Mouse (Mus musculus) hindbrain, embryonic 12.5 days (tissue): ENCODE measurements around the gene Rbm6. TPM values are rescaled to one million over a fixed set of nuclear protein-coding genes. Genes with fewer than 3 reads are reported as not detected.

Experiments used
- ATAC-seq: fragments of 200-750 bp; cut with Nextera tagmentation; 2 replicates; pipeline ENCODE4 v1.8.0; 2017; ENCODE audit warnings: moderate TSS enrichment; ENCODE audit not compliant: low FRiP score
- H3K27ac ChIP-seq: fragments of 300-500 bp; sonication (generic); 2 replicates; pipeline ENCODE4 v1.5.1; 2016; ENCODE audit warnings: mild to moderate bottlenecking
- H3K27me3 ChIP-seq: fragments of 300-500 bp; sonication (generic); 2 replicates; pipeline ENCODE4 v1.6.1; 2016; ENCODE audit warnings: mild to moderate bottlenecking
- H3K36me3 ChIP-seq: fragments of 300-500 bp; sonication (generic); 2 replicates; pipeline ENCODE4 v1.6.1; 2016; ENCODE audit warnings: mild to moderate bottlenecking
- H3K4me1 ChIP-seq: fragments of 300-500 bp; sonication (generic); 2 replicates; pipeline ENCODE4 v1.6.1; 2016
- H3K4me2 ChIP-seq: fragments of 300-500 bp; sonication (generic); replicated peaks from 2 replicates; pipeline ENCODE4 v1.6.1; 2016; ENCODE audit warnings: mild to moderate bottlenecking
- H3K4me3 ChIP-seq: fragments of 300-500 bp; sonication (generic); 2 replicates; pipeline ENCODE4 v1.5.1; 2016; ENCODE audit warnings: mild to moderate bottlenecking
- H3K9ac ChIP-seq: fragments of 300-500 bp; sonication (generic); 2 replicates; pipeline ENCODE4 v1.6.1; 2016; ENCODE audit warnings: mild to moderate bottlenecking, moderate library complexity
- H3K9me3 ChIP-seq: fragments of 300-500 bp; sonication (generic); replicated peaks from 2 replicates; pipeline ENCODE4 v1.6.1; 2016; ENCODE audit warnings: mild to moderate bottlenecking
- whole genome bisulfite sequencing: fragments of 180-500 bp; shearing (Covaris S2); methylation state at CpG from one replicate; pipeline ENCODE4 v1.1.7; 2016; 5-methylcytosine and 5-hydroxymethylcytosine counted together
- polyA plus RNA-seq: library from polyadenylated mRNA; unstranded; fragments of >200 nt; fragmentation: Nextera tagmentation; extraction: Ambion mirVana; gene quantifications from 2 replicates; pipeline ENCODE4 v1.2.1, GENCODE M21; 2016

Rbm6 gene
- polyA plus RNA-seq, 1 experiment from 2014 or later = 125 TPM

GRCm38 (mm10) chr9:107904726-107905125 is 31.7 kb upstream of the Rbm6 start:
- Histone ChIP-seq H3K4me1 (peaks cover 38% of the 10 kb centered on the region), H3K36me3 (peaks cover 16% of the 10 kb centered on the region; the same call in 1 of the 2 replicates), H3K9ac (no peak overlapping the region), H3K27ac (no peak overlapping the region), H3K4me2 (no peak overlapping the region), H3K9me3 (no peaks in the 10 kb centered on the region), H3K4me3 (no peak overlapping the region), H3K27me3 (peaks cover 56% of the 10 kb centered on the region)
- 9% methylated on average over 4 of the region's 4 CpGs for WGBS
- ATAC-seq = 0 out of 2 replicates have a peak, but pooled peaks have one; percentile 4

- Histone ChIP-seq H3K36me3 (peaks cover 24% of the 10 kb centered on the region; the same call in 1 of the 2 replicates), H3K4me1 (peaks cover 18% of the 10 kb centered on the region), H3K9ac (0 out of 2 replicates have a peak overlapping the region, but pooled peaks have one; percentile 49), H3K27ac (no peak overlapping the region), H3K4me3 (peak overlapping the region; percentile 29), H3K27me3 (peaks cover 44% of the 10 kb centered on the region), H3K9me3 (no peaks in the 10 kb centered on the region), H3K4me2 (peak overlapping the region; percentile 60)
- no peak for ATAC-seq
- WGBS = 8% methylated on average over 17 of the region's 17 CpGs
These were observed 28.5 kb upstream of the Rbm6 start for GRCm38 (mm10) chr9:107901627-107901914.

GRCm38 (mm10) chr9:107900840-107901626 is 28.0 kb upstream of the Rbm6 start:
- peaks cover 13% of the 10 kb centered on the region for H3K4me1 ChIP-seq
- H3K27ac ChIP-seq = no peak overlapping the region
- H3K9ac ChIP-seq = peak overlapping the region; percentile 49; the same call in 1 of the 2 replicates
- H3K36me3 ChIP-seq = peaks cover 24% of the 10 kb centered on the region; the same call in 1 of the 2 replicates
- H3K4me3 ChIP-seq = peak overlapping the region; percentile 29
- no peaks in the 10 kb centered on the region for H3K9me3 ChIP-seq
- peak overlapping the region; percentile 60 for H3K4me2 ChIP-seq
- WGBS = 4% methylated on average over 44 of the region's 44 CpGs
- peaks cover 40% of the 10 kb centered on the region for H3K27me3 ChIP-seq
- ATAC-seq = peak; percentile 48

GRCm38 (mm10) chr9:107899855-107900254 is 26.8 kb upstream of the Rbm6 start:
- no peak for ATAC-seq
- Histone ChIP-seq H3K4me3 (no peak overlapping the region), H3K27ac (no peak overlapping the region), H3K4me2 (no peak overlapping the region), H3K36me3 (peaks cover 24% of the 10 kb centered on the region; the same call in 1 of the 2 replicates), H3K9me3 (no peaks in the 10 kb centered on the region), H3K27me3 (peaks cover 35% of the 10 kb centered on the region), H3K4me1 (peaks cover 13% of the 10 kb centered on the region), H3K9ac (no peak overlapping the region)
- 68% methylated on average over 12 of the region's 12 CpGs for WGBS

- H3K27me3 ChIP-seq = peaks cover 34% of the 10 kb centered on the region
- H3K27ac ChIP-seq = no peak overlapping the region
- peaks cover 21% of the 10 kb centered on the region; the same call in 1 of the 2 replicates for H3K36me3 ChIP-seq
- H3K9me3 ChIP-seq = no peaks in the 10 kb centered on the region
- H3K4me1 ChIP-seq = peaks cover 13% of the 10 kb centered on the region
- no peak for ATAC-seq
- 89% methylated on average over 10 of the region's 10 CpGs for WGBS
- H3K9ac ChIP-seq = no peak overlapping the region
- H3K4me2 ChIP-seq = no peak overlapping the region
- H3K4me3 ChIP-seq = no peak overlapping the region
These were observed 25.5 kb upstream of the Rbm6 start for GRCm38 (mm10) chr9:107898563-107898962.

- H3K27ac ChIP-seq = no peak overlapping the region
- 100% methylated on average over 1 of the region's 1 CpGs for WGBS
These were observed 18.0 kb upstream of the Rbm6 start for GRCm38 (mm10) chr9:107891023-107891422.

GRCm38 (mm10) chr9:107890260-107890659 is 17.2 kb upstream of the Rbm6 start:
- Histone ChIP-seq H3K27me3 (peaks cover 13% of the 10 kb centered on the region), H3K4me1 (peaks cover 9% of the 10 kb centered on the region), H3K9ac (no peak overlapping the region), H3K9me3 (no peaks in the 10 kb centered on the region), H3K4me3 (no peak overlapping the region), H3K36me3 (no peaks in the 10 kb centered on the region), H3K27ac (no peak overlapping the region), H3K4me2 (no peak overlapping the region)
- no peak for ATAC-seq
- 91% methylated on average over 6 of the region's 6 CpGs for WGBS

More at GRCm38 (mm10) chr9:107891023-107891422, 18.0 kb upstream of the Rbm6 start:
- no peak overlapping the region for H3K4me3 ChIP-seq
- H3K27me3 ChIP-seq = peaks cover 11% of the 10 kb centered on the region
- H3K4me2 ChIP-seq = no peak overlapping the region
- no peak for ATAC-seq
- H3K9ac ChIP-seq = no peak overlapping the region
- H3K9me3 ChIP-seq = no peaks in the 10 kb centered on the region
- no peaks in the 10 kb centered on the region for H3K36me3 ChIP-seq
- peaks cover 9% of the 10 kb centered on the region for H3K4me1 ChIP-seq

- no peaks in the 10 kb centered on the region for H3K9me3 ChIP-seq
- 0% methylated on average over 18 of the region's 18 CpGs for whole genome bisulfite sequencing
- peak overlapping the region; percentile 80 for H3K4me3 ChIP-seq
These were observed 15.3 kb upstream of the Rbm6 start for GRCm38 (mm10) chr9:107888267-107888850.

GRCm38 (mm10) chr9:107887804-107888266 is 14.8 kb upstream of the Rbm6 start, which contains the start of gene Mon1a:
Gene Mon1a, plus strand, starts transcription at chr9:107888151.
- peak; percentile 96 for ATAC-seq
- Histone ChIP-seq H3K4me3 (peak within 1 kb of the TSS; percentile 80), H3K4me1 (peaks cover 9% of the 10 kb centered on the region), H3K27ac (peak within 1 kb of the TSS; percentile 70), H3K36me3 (no peaks in the 10 kb centered on the region), H3K9ac (peak within 1 kb of the TSS; percentile 76), H3K4me2 (peak within 1 kb of the TSS; percentile 83), H3K27me3 (peaks cover 16% of the 10 kb centered on the region), H3K9me3 (no peaks in the 10 kb centered on the region)
- WGBS = under 1% methylated on average over 28 of the region's 28 CpGs

More at GRCm38 (mm10) chr9:107888267-107888850, 15.3 kb upstream of the Rbm6 start:
- H3K27ac ChIP-seq = peak overlapping the region; percentile 70
- peaks cover 9% of the 10 kb centered on the region for H3K4me1 ChIP-seq
- peaks cover 16% of the 10 kb centered on the region for H3K27me3 ChIP-seq
- H3K4me2 ChIP-seq = peak overlapping the region; percentile 83
- H3K9ac ChIP-seq = peak overlapping the region; percentile 76
- ATAC-seq = peak; percentile 79
- no peaks in the 10 kb centered on the region for H3K36me3 ChIP-seq

GRCm38 (mm10) chr9:107880411-107880810 is 7.4 kb upstream of the Rbm6 start:
- 76% methylated on average over 4 of the region's 4 CpGs for WGBS
- H3K36me3 ChIP-seq = no peaks in the 10 kb centered on the region
- no peak overlapping the region for H3K27ac ChIP-seq
- H3K9ac ChIP-seq = no peak overlapping the region
- no peak overlapping the region for H3K4me3 ChIP-seq
- no peaks in the 10 kb centered on the region for H3K4me1 ChIP-seq
- peaks cover 4% of the 10 kb centered on the region; the same call in 1 of the 2 replicates for H3K27me3 ChIP-seq
- H3K9me3 ChIP-seq = no peaks in the 10 kb centered on the region
- no peak for ATAC-seq
- no peak overlapping the region for H3K4me2 ChIP-seq

- peak; percentile 100 for ATAC-seq
- Histone ChIP-seq H3K9me3 (no peaks in the 10 kb centered on the region), H3K27me3 (no peaks in the 10 kb centered on the region), H3K9ac (peak overlapping the region; percentile 99), H3K36me3 (peaks cover 6% of the 10 kb centered on the region), H3K27ac (peak overlapping the region; percentile 97), H3K4me1 (peaks cover 16% of the 10 kb centered on the region), H3K4me2 (peak overlapping the region; percentile 84), H3K4me3 (peak overlapping the region; percentile 97)
- WGBS = under 1% methylated on average over 76 of the region's 80 CpGs
These were observed 513 bp downstream of the Rbm6 start for GRCm38 (mm10) chr9:107872350-107873098.

- 97% methylated on average over 2 of the region's 2 CpGs for WGBS
- H3K27me3 ChIP-seq = no peaks in the 10 kb centered on the region
- H3K4me3 ChIP-seq = no peak overlapping the region
- H3K4me1 ChIP-seq = peaks cover 5% of the 10 kb centered on the region
- no peak overlapping the region for H3K27ac ChIP-seq
- ATAC-seq = no peak
- H3K9me3 ChIP-seq = no peaks in the 10 kb centered on the region
- no peak overlapping the region for H3K9ac ChIP-seq
- peaks cover 10% of the 10 kb centered on the region for H3K36me3 ChIP-seq
- H3K4me2 ChIP-seq = no peak overlapping the region
These were observed 7.0 kb downstream of the Rbm6 start for GRCm38 (mm10) chr9:107866081-107866480.
